Mouse (Mus musculus): ENCODE measurements at regions not wholly inside any gene's neighbourhood (a gene's known extent, or its start where the extent isn't known, plus 50 kb on each side); places are given as distances from the start of the nearest gene placed in this dataset.
A peak's percentile ranks its signal among the peaks of the same experiment; 100 is the strongest.

DNA sequence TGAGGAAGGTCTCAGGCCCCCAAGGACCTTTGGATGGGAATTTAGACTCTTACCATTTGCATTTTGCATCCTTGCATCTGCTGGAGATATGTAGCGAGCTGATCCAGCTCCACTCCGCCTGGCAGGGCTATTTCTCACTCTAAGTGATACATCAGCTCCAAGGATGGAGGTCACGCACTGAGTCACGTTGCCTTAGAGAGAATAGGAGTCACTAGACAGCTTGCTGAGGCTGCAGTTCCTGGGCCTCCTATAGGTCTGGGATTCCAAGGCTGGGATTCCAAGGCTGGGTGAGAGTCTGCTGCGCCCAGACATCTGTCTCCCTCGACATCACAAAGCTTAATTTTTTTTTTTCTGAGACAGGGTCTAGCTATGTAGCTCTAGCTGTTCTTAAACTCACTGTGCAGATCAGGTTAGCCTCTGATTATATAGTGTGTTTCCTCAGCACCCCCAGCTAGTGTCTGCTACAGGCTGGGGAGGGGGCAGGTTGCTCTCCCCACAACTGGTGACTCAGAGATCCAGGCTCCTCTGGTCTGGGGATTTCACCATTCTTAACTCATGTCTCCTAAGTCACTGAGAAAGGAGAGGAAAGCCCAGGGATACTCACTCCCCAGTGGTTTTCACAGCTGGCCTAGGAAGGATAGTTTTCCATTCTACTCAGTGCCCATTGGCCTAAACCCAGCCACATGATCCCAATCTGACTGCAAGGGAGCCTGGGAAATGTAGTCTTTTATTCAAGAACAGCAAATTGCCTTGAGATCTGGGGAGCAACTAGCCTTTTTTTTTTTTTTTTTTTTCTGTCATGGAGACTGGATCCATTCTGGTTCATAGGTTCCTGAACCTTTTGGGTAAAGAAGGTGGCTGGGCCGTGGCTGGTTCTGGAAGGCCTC lies 76.4 kb upstream of the Grik3 start:
- Histone ChIP-seq H3K27ac (ENCODE audit: insufficient read depth, low read length) (no peak overlapping the region), H3K4me1 (ENCODE audit: control insufficient read depth, insufficient read depth, low read length) (no peaks in the 10 kb centered on the region), H3K4me3 (ENCODE audit: insufficient read depth, low read length) (no peak overlapping the region)
- no peak for TF ChIP-seq POLR2A (IDR thresholded peaks at IDR 0.05; ENCODE audit: extremely low read depth, insufficient read depth, low read length)
- TF ChIP-seq CTCF (IDR thresholded peaks at IDR 0.05; ENCODE audit: extremely low read depth, insufficient read depth, low read length), result no peak

DNA sequence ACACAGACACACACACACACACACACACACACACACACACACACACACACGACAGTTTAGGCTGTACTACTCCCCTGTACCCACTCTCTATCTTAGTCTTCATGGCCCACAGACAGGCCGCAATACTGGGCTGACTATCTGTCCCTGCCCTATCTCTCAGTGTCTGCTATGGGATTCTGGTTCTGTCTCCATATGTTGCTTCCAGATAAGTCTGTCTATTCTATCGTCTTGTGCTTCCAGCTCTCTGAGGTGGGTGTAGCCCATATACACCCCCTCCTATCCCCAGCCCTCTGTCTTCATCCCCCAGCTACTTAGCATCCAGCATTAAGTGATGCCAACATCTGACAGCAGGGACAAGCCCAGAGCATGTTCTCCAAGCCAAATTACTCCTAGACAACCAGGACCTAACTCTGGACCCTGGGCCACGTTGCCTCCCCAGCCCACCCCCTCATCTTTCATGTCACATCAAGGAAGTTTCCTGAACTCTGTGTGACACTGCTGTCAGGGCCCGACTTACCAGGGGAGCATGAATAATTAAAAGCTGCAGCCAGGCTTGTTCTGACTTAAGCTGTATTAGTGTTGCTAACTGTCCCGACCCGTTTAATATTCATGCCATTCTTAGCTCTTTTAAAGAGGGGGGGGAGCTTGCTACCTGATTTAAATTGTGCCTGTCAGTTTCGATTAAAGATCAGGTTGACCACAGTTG lies 79.6 kb upstream of the Grik3 start:
- TF ChIP-seq POLR2A (IDR thresholded peaks at IDR 0.05; ENCODE audit: extremely low read depth, insufficient read depth, low read length) (no peak), CTCF (IDR thresholded peaks at IDR 0.05; ENCODE audit: extremely low read depth, insufficient read depth, low read length) (no peak)
- Histone ChIP-seq H3K27ac (ENCODE audit: insufficient read depth, low read length) (no peak overlapping the region), H3K4me3 (ENCODE audit: insufficient read depth, low read length) (no peak overlapping the region), H3K4me1 (ENCODE audit: control insufficient read depth, insufficient read depth, low read length) (no peaks in the 10 kb centered on the region)

DNA sequence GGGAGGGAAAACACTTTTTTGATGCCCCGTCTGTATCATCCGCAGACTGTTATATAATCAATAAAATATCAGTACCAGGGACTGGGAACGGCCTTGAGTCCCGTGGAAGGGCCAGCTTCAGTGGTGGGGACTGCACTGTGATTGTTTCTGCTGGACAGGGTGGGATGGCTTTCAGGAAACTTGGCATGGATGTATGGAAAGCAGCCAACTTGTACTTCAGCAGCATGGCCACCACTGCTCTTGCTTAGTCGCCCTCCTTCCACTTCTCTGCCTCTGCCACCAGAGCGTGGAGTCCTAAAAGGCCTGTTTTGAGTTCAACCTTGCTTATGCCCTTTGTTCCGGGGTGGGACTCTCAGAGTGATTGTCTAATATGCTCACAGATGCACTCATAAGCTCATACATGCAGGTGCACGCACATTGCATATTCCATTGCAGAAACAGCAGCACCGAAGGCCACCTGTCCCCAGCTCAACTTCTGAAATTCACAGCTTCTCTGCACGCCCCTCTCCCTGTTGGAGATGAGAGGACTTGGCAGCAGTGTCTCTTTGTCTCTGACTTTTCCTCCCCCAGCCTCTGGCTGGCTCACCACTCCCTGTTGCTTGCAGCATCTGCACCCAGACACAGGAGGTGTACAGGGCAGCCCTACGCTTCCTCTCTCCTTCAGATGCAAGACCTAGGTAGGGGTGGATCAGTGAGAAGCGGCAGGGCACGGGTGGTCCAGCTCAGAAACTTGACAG lies 91.0 kb upstream of the Grik3 start:
- no peak overlapping the region for H3K4me3 ChIP-seq (ENCODE audit: insufficient read depth, low read length)
- H3K27ac ChIP-seq (ENCODE audit: insufficient read depth, low read length), result 0 out of 2 replicates have a peak overlapping the region, but pooled peaks have one; percentile 49
- no peak for TF ChIP-seq POLR2A (IDR thresholded peaks at IDR 0.05; ENCODE audit: extremely low read depth, insufficient read depth, low read length)
- TF ChIP-seq CTCF (IDR thresholded peaks at IDR 0.05; ENCODE audit: extremely low read depth, insufficient read depth, low read length), result no peak
- peaks cover 6% of the 10 kb centered on the region for H3K4me1 ChIP-seq (ENCODE audit: control insufficient read depth, insufficient read depth, low read length)

DNA sequence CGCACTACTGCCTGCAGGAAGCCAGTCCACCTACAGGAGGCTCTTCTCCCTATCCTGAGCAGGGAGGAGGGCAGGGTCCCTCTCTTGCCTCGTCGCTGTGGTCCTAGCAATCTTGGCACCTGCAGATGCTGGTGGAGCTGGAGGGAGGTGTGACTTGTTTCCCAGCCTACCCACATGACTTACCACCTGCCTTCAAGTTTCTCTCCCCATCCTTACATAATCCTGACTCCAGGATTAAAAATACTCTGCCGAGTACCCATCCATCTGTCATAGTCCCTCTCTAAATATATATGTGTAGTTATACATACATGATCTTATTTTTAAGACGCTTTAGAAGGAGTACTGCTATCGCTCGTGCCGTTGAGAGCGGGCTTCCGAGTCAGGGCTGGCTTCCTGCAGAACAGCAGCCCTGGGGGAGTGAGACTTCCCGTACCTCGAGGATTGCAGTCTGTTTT lies 93.5 kb upstream of the Grik3 start:
- Histone ChIP-seq H3K4me3 (ENCODE audit: insufficient read depth, low read length) (no peak overlapping the region), H3K27ac (ENCODE audit: insufficient read depth, low read length) (peak overlapping the region; percentile 8; the same call in 1 of the 2 replicates), H3K4me1 (ENCODE audit: control insufficient read depth, insufficient read depth, low read length) (peaks cover 6% of the 10 kb centered on the region)
- TF ChIP-seq CTCF (IDR thresholded peaks at IDR 0.05; ENCODE audit: extremely low read depth, insufficient read depth, low read length) (peak; percentile 34), POLR2A (IDR thresholded peaks at IDR 0.05; ENCODE audit: extremely low read depth, insufficient read depth, low read length) (no peak)

DNA sequence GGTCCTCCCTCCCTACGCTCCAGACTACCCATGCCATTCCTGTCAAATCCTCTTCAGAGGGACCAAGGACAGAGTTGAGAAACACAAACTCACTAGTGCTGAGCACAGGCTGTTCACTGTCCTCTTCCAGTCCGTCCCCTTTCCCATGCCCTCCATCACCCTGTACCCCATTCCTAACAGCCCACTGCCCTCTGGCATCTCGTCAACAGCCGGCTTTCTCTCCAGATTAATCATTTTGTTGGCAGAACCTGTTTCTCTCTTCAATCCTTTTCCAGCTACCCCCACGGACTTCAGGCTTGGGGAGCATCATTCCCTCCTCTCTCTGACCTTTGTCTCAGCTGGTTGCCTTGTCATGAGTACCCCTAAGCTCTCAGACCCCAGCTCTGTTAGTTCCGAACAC lies 99.2 kb upstream of the Grik3 start:
- no peaks in the 10 kb centered on the region for H3K4me1 ChIP-seq (ENCODE audit: control insufficient read depth, insufficient read depth, low read length)
- H3K4me3 ChIP-seq (ENCODE audit: insufficient read depth, low read length), result no peak overlapping the region
- TF ChIP-seq POLR2A (IDR thresholded peaks at IDR 0.05; ENCODE audit: extremely low read depth, insufficient read depth, low read length), result no peak
- TF ChIP-seq CTCF (IDR thresholded peaks at IDR 0.05; ENCODE audit: extremely low read depth, insufficient read depth, low read length), result no peak
- no peak overlapping the region for H3K27ac ChIP-seq (ENCODE audit: insufficient read depth, low read length)

DNA sequence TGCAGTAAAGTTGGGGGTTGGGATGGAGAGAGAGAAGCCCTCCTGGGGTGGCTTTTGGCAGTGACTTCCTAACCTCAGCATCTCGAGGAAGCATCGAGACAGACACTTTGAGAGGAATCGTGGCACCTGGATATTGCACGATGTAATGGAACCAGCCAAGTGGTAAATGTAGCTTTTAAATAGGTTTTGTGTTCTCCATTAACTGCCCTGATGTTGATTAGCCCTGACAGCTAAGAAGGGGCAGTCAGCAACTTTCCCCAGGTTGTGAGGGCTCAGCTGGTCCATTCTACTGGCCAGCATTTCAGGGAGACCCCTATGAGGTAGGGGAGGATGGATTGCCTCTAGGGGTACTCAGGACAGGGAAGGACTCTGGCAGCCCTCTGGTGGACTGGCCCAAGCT lies 104.7 kb upstream of the Grik3 start:
- H3K27ac ChIP-seq (ENCODE audit: insufficient read depth, low read length), result no peak overlapping the region
- TF ChIP-seq POLR2A (IDR thresholded peaks at IDR 0.05; ENCODE audit: extremely low read depth, insufficient read depth, low read length) (no peak), CTCF (IDR thresholded peaks at IDR 0.05; ENCODE audit: extremely low read depth, insufficient read depth, low read length) (no peak)
- H3K4me3 ChIP-seq (ENCODE audit: insufficient read depth, low read length), result no peak overlapping the region
- H3K4me1 ChIP-seq (ENCODE audit: control insufficient read depth, insufficient read depth, low read length), result no peaks in the 10 kb centered on the region

DNA sequence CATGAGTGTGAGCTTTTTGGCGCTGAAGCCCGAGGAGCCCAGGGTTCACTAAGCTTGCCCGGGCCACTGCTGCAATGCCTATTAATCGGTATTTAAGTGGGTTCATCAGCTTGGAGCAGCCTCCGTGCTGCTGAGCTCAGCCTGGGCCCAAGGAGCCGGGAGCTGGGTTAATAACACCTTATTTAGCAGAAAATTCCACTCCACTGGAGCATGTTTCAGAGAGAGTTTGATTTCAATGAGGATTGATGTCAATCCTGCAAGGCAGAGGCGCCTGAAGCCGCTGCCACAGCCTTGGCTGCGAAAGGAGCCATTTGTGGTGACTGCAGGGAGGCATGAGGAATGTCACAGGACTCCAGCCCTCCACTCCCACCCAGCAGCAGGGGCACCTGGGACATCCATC lies 126.5 kb upstream of the Grik3 start:
- no peak overlapping the region for H3K27ac ChIP-seq (ENCODE audit: insufficient read depth, low read length)
- H3K4me1 ChIP-seq (ENCODE audit: control insufficient read depth, insufficient read depth, low read length), result no peaks in the 10 kb centered on the region
- TF ChIP-seq POLR2A (IDR thresholded peaks at IDR 0.05; ENCODE audit: extremely low read depth, insufficient read depth, low read length) (no peak), CTCF (IDR thresholded peaks at IDR 0.05; ENCODE audit: extremely low read depth, insufficient read depth, low read length) (no peak)

DNA sequence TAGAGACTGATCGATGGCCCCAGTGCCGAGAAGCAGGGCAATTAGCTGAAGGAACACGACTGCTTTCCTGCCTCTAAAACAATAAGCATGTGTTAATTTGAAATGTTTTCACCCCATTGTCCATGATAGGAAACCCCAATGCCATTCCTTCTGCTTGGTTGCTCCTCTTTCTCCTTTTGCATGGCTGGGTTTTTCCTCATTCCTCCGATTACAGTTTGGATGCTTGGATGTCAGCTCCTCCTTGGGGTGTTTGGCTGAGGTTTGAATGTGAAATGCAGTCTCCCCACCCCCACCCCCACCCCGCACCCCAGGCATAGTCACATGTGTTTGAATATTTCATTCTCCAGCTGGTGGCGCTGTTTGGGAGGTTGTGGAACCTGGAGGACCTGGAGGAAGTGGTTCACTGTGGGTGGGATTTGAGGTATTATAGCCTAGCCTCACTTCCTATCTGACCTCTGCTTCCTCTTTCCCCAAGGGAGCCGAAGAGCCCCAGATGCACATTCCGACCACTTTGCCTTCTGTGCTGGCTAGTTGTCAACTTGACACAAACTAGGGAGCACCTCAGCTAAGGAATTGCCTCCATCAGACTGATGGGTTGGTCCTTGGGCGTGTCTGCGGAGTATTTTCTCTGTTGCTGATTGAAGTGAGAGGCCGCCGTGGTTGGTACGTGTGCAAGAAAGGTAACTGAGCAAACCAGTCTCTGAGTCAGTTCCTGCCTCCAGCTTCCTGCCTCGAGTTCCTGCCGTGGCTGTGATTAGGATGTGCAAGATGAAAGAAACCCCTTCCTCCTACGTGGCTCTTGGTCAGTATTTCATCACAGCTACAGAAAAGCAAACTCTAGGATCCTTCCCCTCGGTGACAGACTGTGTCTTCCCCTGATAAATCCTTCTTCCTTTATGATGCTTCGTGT lies 128.6 kb upstream of the Grik3 start:
- TF ChIP-seq CTCF (IDR thresholded peaks at IDR 0.05; ENCODE audit: extremely low read depth, insufficient read depth, low read length), result no peak
- TF ChIP-seq POLR2A (IDR thresholded peaks at IDR 0.05; ENCODE audit: extremely low read depth, insufficient read depth, low read length), result no peak
- no peak overlapping the region for H3K4me3 ChIP-seq (ENCODE audit: insufficient read depth, low read length)
- no peaks in the 10 kb centered on the region for H3K4me1 ChIP-seq (ENCODE audit: control insufficient read depth, insufficient read depth, low read length)
- H3K27ac ChIP-seq (ENCODE audit: insufficient read depth, low read length), result no peak overlapping the region

More for the DNA sequence above, 126.5 kb upstream of the Grik3 start:
- H3K4me3 ChIP-seq (ENCODE audit: insufficient read depth, low read length), result no peak overlapping the region

Data from cortical plate, adult 2 months (tissue).